Mouse (Mus musculus) olfactory bulb, adult 2 months (tissue): ENCODE results near the gene Cd300ld2.

Experiments
- CTCF ChIP-seq: fragments of 200-500 bp; IDR thresholded peaks from 2 replicates; pipeline ENCODE4 v1.5.1; 2012; ENCODE audit warnings: low read depth, mild to moderate bottlenecking, low read length, moderate library complexity; ENCODE audit not compliant: insufficient read depth
- POLR2A ChIP-seq: fragments of 200-500 bp; IDR thresholded peaks from 2 replicates; pipeline ENCODE4 v1.6.1; 2012; ENCODE audit warnings: mild to moderate bottlenecking, low read depth, low read length, moderate library complexity; ENCODE audit not compliant: insufficient read depth

DNA sequence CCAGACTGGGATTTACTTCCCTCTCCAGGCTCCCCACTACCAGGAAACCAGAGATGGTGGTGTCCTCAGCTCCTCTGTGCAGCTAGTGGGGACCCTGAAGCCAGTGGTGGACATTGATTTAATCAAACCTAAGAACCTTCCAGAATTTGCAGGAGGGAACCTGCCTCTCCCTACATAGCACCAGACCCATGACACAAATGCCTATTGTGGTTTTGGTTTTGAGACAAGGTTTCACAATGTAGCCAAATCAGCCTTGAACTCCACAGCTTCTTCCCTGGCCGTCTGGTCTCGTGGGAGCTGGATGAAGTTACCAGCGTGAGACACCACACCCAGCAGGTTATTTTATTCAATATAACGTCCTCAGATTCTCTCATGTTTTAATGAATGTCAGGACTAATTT, 42.7 kb upstream of the Cd300ld2 start:
- TF ChIP-seq CTCF (no peak), POLR2A (no peak)
